Mouse (Mus musculus): ENCODE results near the gene E130114P18Rik.
A peak's percentile ranks its signal among the peaks of the same experiment; 100 is the strongest.

The E130114P18Rik gene

DNA sequence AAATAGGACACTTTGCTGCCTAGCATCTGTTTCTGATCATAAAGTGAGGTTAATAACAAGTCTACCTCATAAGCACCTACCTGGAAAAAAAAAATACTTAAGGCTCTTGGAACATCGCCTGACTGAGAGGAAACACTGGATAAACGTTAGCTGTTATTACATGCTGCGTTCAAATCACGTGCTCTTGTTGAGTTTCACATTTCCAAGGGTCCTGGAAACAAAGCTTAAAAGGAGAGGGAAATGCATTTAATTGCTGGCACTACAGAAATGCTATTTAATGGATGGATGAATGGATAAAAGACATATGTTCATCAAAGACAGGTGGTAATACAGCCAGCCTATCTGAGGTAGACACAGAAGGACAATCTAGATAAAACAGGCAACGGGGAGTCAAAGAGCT is 200.4 kb downstream of the E130114P18Rik start:
- no peak for DNase-seq (ENCODE audit: low read depth, low spot score)

DNA sequence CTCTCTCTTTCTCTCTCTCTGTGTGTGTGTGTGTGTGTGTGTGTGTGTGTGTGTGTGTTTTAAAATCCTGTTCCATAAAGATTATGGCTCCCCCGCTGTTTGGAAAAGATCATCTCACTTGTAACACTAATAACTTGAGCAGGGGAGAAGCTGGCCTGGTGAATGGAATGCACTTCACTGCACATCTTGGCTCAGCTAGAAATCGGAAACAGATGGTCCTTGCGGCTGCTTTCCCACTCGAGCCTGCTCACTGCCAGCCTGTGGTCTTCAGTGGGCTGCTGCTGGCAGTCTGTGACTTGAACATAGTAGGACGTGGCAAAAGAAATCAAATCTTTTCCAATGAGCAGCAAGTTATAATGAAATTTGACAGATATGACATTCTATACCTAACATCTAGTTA is 202.4 kb downstream of the E130114P18Rik start:
- DNase-seq (ENCODE audit: low read depth, low spot score), result peak; percentile 76

DNA sequence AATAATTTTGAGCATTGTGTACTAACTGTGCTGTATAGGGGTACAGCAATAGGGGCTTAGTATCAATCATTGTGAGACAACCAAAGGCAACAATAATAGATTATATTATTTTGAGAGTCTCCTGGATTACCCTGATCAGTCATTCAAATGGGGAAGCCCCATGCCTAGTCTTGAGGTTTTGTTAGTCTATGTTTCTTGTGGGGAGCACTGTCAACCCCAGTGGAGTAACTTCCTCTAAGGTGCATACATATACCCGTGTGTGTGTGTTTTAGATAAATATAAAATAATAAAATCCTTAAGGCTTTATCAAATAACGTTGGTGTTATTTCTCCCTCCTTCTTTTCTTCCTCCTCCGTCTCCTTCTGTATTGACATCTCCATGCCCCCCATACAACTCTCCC is 208.6 kb downstream of the E130114P18Rik start:
- no peak for DNase-seq (ENCODE audit: low read depth, low spot score)

DNA sequence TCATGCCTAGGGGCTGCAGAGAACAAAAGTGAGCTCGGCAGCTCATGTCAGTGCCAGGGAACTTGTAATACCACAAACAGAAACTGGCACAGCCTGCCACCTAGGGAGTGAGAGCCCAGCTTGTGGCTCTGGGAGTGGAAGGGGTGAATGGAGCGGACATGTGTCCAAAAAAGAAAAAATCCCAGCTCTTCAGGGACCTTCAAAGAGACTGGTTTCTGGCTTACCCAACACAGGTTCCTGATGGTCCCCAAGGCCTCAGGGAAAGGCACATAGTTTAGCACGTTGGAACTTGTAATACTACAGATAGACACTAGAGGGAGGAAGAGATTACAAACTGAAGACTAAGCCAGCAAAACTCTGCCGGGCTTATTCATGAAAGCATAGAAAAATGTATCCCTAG is 213.2 kb downstream of the E130114P18Rik start:
- peak; percentile 27 for DNase-seq (ENCODE audit: low read depth, low spot score)

DNA sequence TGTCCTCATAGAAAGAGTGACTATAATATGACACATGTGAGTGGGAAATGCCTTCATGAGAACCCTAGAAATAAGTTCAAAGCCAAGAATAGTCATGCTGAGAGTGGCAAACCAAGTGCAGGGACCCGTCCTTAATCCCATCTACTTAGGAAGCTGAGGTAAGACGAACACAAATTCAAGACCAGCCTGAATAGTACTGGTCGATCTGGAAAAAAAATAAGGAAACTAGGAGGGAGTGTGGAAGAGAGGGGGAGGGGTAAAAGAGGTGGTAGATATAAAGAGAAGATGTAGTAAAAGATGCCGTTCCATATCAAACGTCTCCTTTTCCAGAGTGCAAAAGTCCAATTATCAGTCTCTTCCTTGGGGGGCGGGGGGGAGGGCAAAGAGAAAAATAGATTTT is 213.7 kb downstream of the E130114P18Rik start:
- no peak for DNase-seq (ENCODE audit: low read depth, low spot score)

DNA sequence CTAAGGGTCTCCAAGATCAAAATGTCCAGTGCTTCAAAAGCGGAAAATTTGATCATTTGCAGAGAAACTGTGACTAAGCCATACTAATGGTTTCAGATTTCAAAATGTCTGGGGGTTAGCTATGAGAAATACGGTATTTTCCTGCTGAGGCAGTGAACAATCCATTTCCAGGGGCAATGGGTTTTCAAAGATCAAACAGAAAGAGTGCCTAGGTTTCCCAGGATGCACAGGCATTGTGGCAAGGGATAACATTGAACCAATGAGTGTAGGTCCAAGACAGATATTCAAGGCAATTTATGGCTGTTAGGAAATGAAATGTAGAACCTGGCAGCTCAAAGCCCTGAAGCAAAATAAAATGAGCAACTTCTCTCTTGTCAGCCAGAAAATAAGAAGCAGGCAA is 220.3 kb downstream of the E130114P18Rik start:
- DNase-seq (ENCODE audit: low read depth, low spot score), result no peak

DNA sequence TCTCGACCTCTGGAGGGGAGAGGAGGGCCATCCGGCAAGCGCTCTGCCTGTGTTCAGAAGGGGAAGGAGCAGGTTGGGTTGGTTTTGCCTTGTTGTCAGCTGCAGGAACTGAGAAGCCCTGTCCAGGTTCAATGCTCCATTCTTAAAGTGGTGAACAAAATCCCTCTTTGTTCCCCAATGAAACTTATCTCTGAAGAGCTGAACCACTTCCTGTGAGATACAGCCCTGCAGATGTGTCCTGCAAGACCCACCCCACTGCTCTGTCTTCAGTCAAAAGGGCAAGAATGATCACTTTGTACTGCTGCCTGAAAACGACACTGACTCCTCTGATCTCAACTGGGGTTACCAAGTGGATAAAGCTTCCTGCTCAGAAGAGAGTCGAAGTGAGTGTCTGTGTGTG is 233.9 kb downstream of the E130114P18Rik start:
- DNase-seq (ENCODE audit: low read depth, low spot score), result peak; percentile 16

DNA sequence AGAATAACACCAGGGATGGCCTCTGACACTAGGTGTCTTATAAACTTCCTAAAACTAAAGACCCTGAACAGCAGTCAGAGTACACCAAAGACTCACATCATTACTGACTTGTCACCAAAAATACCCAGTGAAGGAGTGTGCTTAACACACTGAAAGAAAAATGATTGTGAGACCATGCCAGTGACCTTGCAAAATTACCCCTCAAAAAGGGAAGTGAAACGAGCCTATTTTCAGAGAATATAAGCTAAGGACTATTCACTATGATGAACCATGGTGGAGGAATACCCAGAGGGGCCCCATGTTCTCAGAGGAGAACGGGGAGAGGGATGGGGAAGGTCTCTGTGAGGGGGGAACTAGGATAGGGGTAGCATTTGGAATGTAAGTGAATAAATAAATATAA is 245.8 kb downstream of the E130114P18Rik start:
- no peak for DNase-seq (ENCODE audit: low read depth, low spot score)

DNA sequence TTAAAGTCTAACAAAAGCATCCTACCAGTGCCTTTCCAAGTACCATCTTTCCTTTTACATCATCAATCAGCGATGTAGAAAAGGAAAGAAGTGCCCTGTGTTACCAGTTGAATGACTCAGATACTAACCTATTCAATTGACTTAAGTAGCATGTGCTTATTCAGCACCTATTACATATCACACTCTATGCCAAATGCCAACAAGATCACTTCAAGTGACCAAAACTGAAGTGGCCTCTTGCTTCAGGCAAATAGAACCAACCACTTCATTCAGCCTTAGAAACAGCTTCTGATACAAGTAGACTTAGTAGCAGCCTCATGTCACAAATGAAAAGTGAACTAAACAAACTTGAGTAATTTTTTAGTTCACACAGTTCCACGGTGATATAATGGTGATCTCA is 249.4 kb downstream of the E130114P18Rik start:
- no peak for DNase-seq (ENCODE audit: low read depth, low spot score)
